In the genomic region with DNA sequence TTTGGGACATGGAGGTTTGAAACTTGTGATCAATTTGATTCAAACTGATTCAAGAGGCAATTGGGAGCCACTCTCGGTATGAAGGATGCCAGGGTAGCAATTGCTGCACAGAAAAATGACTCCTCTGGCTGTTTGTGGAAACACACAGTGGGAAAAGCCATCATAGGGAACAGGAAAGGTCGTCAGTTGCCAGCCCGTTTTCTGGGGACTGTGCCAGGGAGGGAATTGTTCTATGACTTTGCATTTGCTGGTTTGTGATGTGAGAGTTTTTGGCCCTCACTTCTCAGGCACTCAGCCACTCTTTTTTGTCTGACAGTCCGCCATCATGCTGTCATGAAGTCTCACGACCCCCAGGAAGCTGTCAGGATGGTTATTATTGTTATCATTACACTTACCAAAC, we compare ENCODE assay signal across 10 mouse cellular contexts.
DNase-seq lines count a peak whose midpoint lies in the region; ATAC-seq lines count a peak whose summit lies in the region.
"Had no signal": no experiment of that assay in that cellular context is flagged by ENCODE, and none has a peak within 500 bp of the region (broad histone marks: within the 10 kb centered on the region; RNA-seq: fewer than 3 reads in every experiment).

No protein-coding gene starts in this region.

- 0 out of 2 replicates have a peak, but pooled peaks have one; percentile 17 for ATAC-seq in lung, embryonic 15.5 days (ENCODE audit: borderline replicate concordance, extremely low read depth, low FRiP score, low TSS enrichment)

- no peaks in the 10 kb centered on the region for H3K36me3 ChIP-seq in lung, embryonic 15.5 days

- peak overlapping the region; percentile 33; the same call in 1 of the 2 replicates for H3K27ac ChIP-seq in lung, embryonic 15.5 days
- H3K27ac ChIP-seq: kidney, postnatal 0 days had no signal

- H3K4me1 ChIP-seq in lung, embryonic 15.5 days = peaks cover 28% of the 10 kb centered on the region

- no peak overlapping the region for H3K9ac ChIP-seq in lung, embryonic 15.5 days

- H3K27me3 ChIP-seq in lung, embryonic 15.5 days = no peaks in the 10 kb centered on the region
- H3K27me3 ChIP-seq: megakaryocyte, embryonic 14.5 days had no signal

- H3K4me3 ChIP-seq in lung, embryonic 15.5 days = no peak overlapping the region
- H3K4me3 ChIP-seq: megakaryocyte, embryonic 14.5 days had no signal

- no peak overlapping the region for H3K4me2 ChIP-seq in lung, embryonic 15.5 days

- 27% methylated on average over 5 of the region's 5 CpGs for WGBS in lung, embryonic 15.5 days

- peak; percentile 53 to 63 for DNase-seq in heart, postnatal 10 days
- DNase-seq in heart, adult 8-10 months (ENCODE audit: low spot score) = no peak
- peak; percentile 55 for DNase-seq in adrenal gland, postnatal 14 days
- peak; percentile 5 to 6 for DNase-seq in gastrocnemius, adult 8-10 months (ENCODE audit: low spot score in 2 of 2)
- DNase-seq in retina, postnatal 1 day = no peak
- DNase-seq in thymus, postnatal 4 days = no peak
- DNase-seq: thymus, adult 18-20 months had no signal

- H3K9me3 ChIP-seq in lung, embryonic 15.5 days = no peaks in the 10 kb centered on the region
- H3K9me3 ChIP-seq: megakaryocyte, embryonic 14.5 days had no signal

- intact Hi-C loops in heart, postnatal 10 days (cut with DNase I) = no loop called here

Comparison
In these comparisons a context has a peak if more than half of its experiments do, and no peak if none do; other contexts are left out.
1. DNase-seq: peak in heart, postnatal 10 days (2 of 2), adrenal gland, postnatal 14 days (single experiment) and gastrocnemius, adult 8-10 months (2 of 2); none in heart, adult 8-10 months (single experiment), retina, postnatal 1 day (single experiment) and thymus, postnatal 4 days (single experiment).